Mouse (Mus musculus) midbrain, embryonic 11.5 days (tissue): ENCODE measurements around the gene B3gat3. TPM values are rescaled to one million over a fixed set of nuclear protein-coding genes. Genes with fewer than 3 reads are reported as not detected.
"Not testable (repeated sequence)": the region's sequence is repeated elsewhere in the genome, so short reads cannot be mapped to it uniquely, and the experiment has no call there.

ENCODE experiments used
- ATAC-seq: fragments of 200-750 bp; cut with Nextera tagmentation; 2 replicates; pipeline ENCODE4 v1.8.0; 2017; ENCODE audit warnings: moderate TSS enrichment, moderate library complexity; ENCODE audit not compliant: low FRiP score
- DNase-seq: peaks from one replicate; pipeline ENCODE4 v3.0.0; 2015; ENCODE audit warnings: low spot score; ENCODE audit errors: missing footprints
- H3K27ac ChIP-seq: fragments of 300-500 bp; sonication (generic); 2 replicates; pipeline ENCODE4 v1.5.1; 2014; ENCODE audit warnings: low read depth, low read length
- H3K27me3 ChIP-seq: fragments of 300-500 bp; sonication (generic); 2 replicates; pipeline ENCODE4 v1.6.1; 2014; ENCODE audit warnings: mild to moderate bottlenecking, low read length, moderate library complexity, mixed read lengths; ENCODE audit not compliant: control insufficient read depth, insufficient read depth
- H3K36me3 ChIP-seq: fragments of 300-500 bp; sonication (generic); 2 replicates; pipeline ENCODE4 v1.6.1; 2014; ENCODE audit warnings: mild to moderate bottlenecking, low read length, moderate library complexity, mixed read lengths; ENCODE audit not compliant: control insufficient read depth, insufficient read depth
- H3K4me1 ChIP-seq: fragments of 300-500 bp; sonication (generic); 2 replicates; pipeline ENCODE4 v1.6.1; 2014; ENCODE audit warnings: low read length; ENCODE audit not compliant: control insufficient read depth, insufficient read depth
- H3K4me2 ChIP-seq: fragments of 300-500 bp; sonication (generic); 2 replicates; pipeline ENCODE4 v1.6.1; 2014; ENCODE audit warnings: mild to moderate bottlenecking, moderate library complexity
- H3K4me3 ChIP-seq: fragments of 300-500 bp; sonication (generic); 2 replicates; pipeline ENCODE4 v1.5.1; 2014; ENCODE audit warnings: low read depth, low read length
- H3K9ac ChIP-seq: fragments of 300-500 bp; sonication (generic); 2 replicates; pipeline ENCODE4 v1.6.1; 2014; ENCODE audit warnings: low read length
- H3K9me3 ChIP-seq: fragments of 300-500 bp; sonication (generic); 2 replicates; pipeline ENCODE4 v1.6.1; 2016; ENCODE audit warnings: low read length; ENCODE audit not compliant: control insufficient read depth
- WGBS: fragments of 180-500 bp; shearing (Covaris S2); extraction: QIAGEN DNeasy Blood & Tissue Kit; methylation state at CpG from one replicate; pipeline ENCODE4 v1.1.7; 2014; 5-methylcytosine and 5-hydroxymethylcytosine counted together
- polyA plus RNA-seq: library from polyadenylated mRNA; unstranded; fragments of >200 nt; fragmentation: Nextera tagmentation; extraction: Ambion mirVana; gene quantifications from 2 replicates; pipeline ENCODE4 v1.2.1, GENCODE M21; 2014

Gene B3gat3
- polyA plus RNA-seq = 42.1 and 46.0 TPM in 2 replicates

GRCm38 (mm10) chr19:8920073-8920736, at the start of gene B3gat3:
Gene B3gat3 (plus strand): TSS chr19:8920374.
- Histone ChIP-seq H3K9ac (peak within 1 kb of the TSS; percentile 73), H3K27me3 (no peaks in the 10 kb centered on the region), H3K27ac (peak within 1 kb of the TSS; percentile 60), H3K36me3 (peaks cover 12% of the 10 kb centered on the region), H3K4me1 (peaks cover 14% of the 10 kb centered on the region), H3K4me2 (peak within 1 kb of the TSS; percentile 70), H3K9me3 (no peaks in the 10 kb centered on the region), H3K4me3 (peak within 1 kb of the TSS; percentile 77)
- WGBS = 4% methylated on average over 40 of the region's 50 CpGs
- peak; percentile 99 for ATAC-seq
- peak; percentile 99 for DNase-seq

- peak overlapping the region; percentile 98; the same call in 1 of the 2 replicates for H3K4me3 ChIP-seq
- not testable (repeated sequence) for ATAC-seq, DNase-seq, H3K4me1 ChIP-seq, H3K4me2 ChIP-seq, H3K9me3 ChIP-seq, H3K27me3 ChIP-seq, H3K27ac ChIP-seq, H3K36me3 ChIP-seq, H3K9ac ChIP-seq
- 77% methylated on average over 3 of the region's 3 CpGs for WGBS
Observed at GRCm38 (mm10) chr19:8870381-8870780, 49.8 kb upstream of the B3gat3 start.

- Histone ChIP-seq H3K9ac (peak overlapping the region; percentile 93), H3K4me1 (peaks cover 6% of the 10 kb centered on the region), H3K4me3 (peak overlapping the region; percentile 98), H3K27me3 (no peaks in the 10 kb centered on the region), H3K9me3 (no peaks in the 10 kb centered on the region), H3K27ac (peak overlapping the region; percentile 15; the same call in 1 of the 2 replicates), H3K4me2 (peak overlapping the region; percentile 96), H3K36me3 (peaks cover 5% of the 10 kb centered on the region; the same call in 1 of the 2 replicates)
- 67% methylated on average over 9 of the region's 9 CpGs for WGBS
- ATAC-seq (peak; percentile 36), DNase-seq (no peak)
Observed at GRCm38 (mm10) chr19:8870838-8871237, 49.3 kb upstream of the B3gat3 start.

GRCm38 (mm10) chr19:8871267-8872186, 48.6 kb upstream of the B3gat3 start, which contains the start of gene Ubxn1:
Gene Ubxn1 (plus strand): TSS chr19:8871496.
- DNase-seq = peak; percentile 98
- H3K9me3 ChIP-seq = no peaks in the 10 kb centered on the region
- H3K27me3 ChIP-seq = no peaks in the 10 kb centered on the region
- peaks cover 5% of the 10 kb centered on the region; the same call in 1 of the 2 replicates for H3K36me3 ChIP-seq
- peak within 1 kb of the TSS; percentile 96 for H3K4me2 ChIP-seq
- H3K9ac ChIP-seq = peak within 1 kb of the TSS; percentile 93
- H3K27ac ChIP-seq = peak within 1 kb of the TSS; percentile 65
- peaks cover 6% of the 10 kb centered on the region for H3K4me1 ChIP-seq
- H3K4me3 ChIP-seq = peak within 1 kb of the TSS; percentile 98
- ATAC-seq = peak; percentile 99
- whole genome bisulfite sequencing = under 1% methylated on average over 59 of the region's 59 CpGs

DNA sequence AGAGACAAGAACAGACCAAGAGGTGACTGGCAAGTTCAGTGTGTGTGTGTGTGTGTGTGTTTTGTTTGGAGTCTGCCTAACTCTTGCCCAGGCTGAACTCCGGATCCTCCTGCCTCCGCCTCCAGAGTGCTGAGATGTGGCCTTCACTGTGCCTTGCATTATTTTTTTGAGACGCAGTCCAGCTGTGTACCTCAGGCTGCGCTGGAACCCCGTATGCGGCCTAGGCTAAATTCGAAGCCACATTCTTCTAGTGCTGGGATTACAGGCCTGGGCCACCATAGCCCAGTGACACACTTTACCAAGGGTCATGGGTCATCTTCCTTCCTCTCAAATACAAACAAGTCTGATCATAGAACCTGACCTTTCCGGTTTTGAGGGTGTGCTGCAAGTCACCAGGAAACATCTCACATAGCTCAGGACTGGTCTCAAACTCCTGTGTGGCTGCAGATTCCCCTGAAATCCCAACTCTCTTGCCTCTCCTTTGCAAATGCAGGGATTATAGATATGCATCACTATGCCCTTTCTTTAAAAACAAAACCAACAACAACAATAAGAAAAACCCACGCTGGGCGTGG, 47.8 kb upstream of the B3gat3 start:
- Histone ChIP-seq H3K4me2 (peak overlapping the region; percentile 96), H3K9ac (peak overlapping the region; percentile 93), H3K27me3 (no peaks in the 10 kb centered on the region), H3K27ac (no peak overlapping the region), H3K9me3 (no peaks in the 10 kb centered on the region), H3K36me3 (peaks cover 5% of the 10 kb centered on the region; the same call in 1 of the 2 replicates), H3K4me1 (peaks cover 6% of the 10 kb centered on the region), H3K4me3 (peak overlapping the region; percentile 98)
- DNase-seq (no peak), ATAC-seq (no peak)
- 81% methylated on average over 10 of the region's 10 CpGs for WGBS

GRCm38 (mm10) chr19:8875031-8875430, 45.1 kb upstream of the B3gat3 start:
- no peak overlapping the region for H3K27ac ChIP-seq
- H3K36me3 ChIP-seq = peaks cover 5% of the 10 kb centered on the region; the same call in 1 of the 2 replicates
- DNase-seq = no peak
- H3K4me1 ChIP-seq = peaks cover 12% of the 10 kb centered on the region
- no peak overlapping the region for H3K9ac ChIP-seq
- WGBS = 95% methylated on average over 7 of the region's 7 CpGs
- H3K4me2 ChIP-seq = no peak overlapping the region
- no peak for ATAC-seq
- H3K4me3 ChIP-seq = no peak overlapping the region
- no peaks in the 10 kb centered on the region for H3K27me3 ChIP-seq
- H3K9me3 ChIP-seq = no peaks in the 10 kb centered on the region

DNA sequence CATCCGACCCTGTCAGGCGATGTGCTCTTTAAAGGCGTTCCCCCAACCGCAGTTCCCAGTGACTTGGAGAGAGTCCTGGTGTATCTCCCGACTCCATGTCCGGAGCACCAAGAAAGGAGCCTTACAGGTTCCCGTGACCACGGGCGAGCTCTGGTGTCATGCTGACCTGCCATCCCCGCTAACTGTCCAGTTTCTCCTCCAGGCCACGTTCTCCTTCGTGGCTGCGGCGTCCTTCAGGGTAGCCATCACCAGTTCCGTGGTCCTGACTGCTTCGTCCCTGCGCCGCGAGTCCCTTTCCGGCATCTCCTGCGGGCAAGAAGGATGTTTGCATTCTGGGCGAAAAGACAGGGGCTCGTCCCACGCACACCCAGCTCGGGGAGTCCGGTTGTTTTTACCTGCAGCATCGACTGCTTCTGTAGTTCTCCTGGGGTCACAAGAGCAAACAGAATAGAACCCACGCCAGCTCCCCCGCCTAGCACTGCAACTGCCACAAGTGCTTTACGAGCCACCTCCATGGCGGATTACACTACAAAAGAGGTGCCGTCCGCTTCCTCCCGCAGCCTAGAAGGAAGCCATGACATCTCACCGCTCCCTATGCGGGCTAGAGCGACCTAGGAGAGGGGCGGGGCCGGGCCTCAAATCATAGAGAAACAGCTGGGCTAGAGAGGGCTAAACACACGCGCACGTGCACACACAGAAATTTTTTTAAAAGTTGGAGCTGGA, 39.7 kb upstream of the B3gat3 start, which contains the start of gene Uqcc3:
Gene Uqcc3, minus strand, starts transcription at position 613 of the 723 bp plus-strand sequence.
- Histone ChIP-seq H3K36me3 (no peaks in the 10 kb centered on the region), H3K9me3 (no peaks in the 10 kb centered on the region), H3K4me1 (peaks cover 7% of the 10 kb centered on the region; the same call in 1 of the 2 replicates), H3K4me3 (peak within 1 kb of the TSS; percentile 73), H3K27ac (peak within 1 kb of the TSS; percentile 56), H3K9ac (peak within 1 kb of the TSS; percentile 87), H3K27me3 (no peaks in the 10 kb centered on the region), H3K4me2 (peak within 1 kb of the TSS; percentile 87)
- ATAC-seq = peak; percentile 98
- DNase-seq = peak; percentile 97
- under 1% methylated on average over 42 of the region's 42 CpGs for WGBS

DNA sequence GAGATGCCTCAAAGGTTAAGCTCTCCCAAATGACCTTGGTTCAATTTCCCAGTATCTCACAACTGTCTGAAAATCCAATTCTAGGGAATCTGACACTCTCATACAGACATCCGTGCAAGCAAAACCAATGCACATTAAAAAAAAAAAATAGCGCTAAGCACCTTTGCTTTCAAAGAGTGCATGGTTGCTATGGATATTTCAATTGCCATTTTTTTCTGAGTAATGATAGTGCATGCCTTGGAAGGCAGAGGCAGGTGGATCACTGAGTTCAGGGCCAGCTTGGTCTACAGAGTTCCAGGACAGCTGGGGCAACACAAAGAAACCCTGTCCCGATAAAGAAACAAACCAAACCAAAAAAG, 39.2 kb upstream of the B3gat3 start:
- H3K4me2 ChIP-seq = peak overlapping the region; percentile 87
- H3K27ac ChIP-seq = peak overlapping the region; percentile 56; the same call in 1 of the 2 replicates
- H3K4me3 ChIP-seq = peak overlapping the region; percentile 73
- peaks cover 7% of the 10 kb centered on the region; the same call in 1 of the 2 replicates for H3K4me1 ChIP-seq
- H3K27me3 ChIP-seq = no peaks in the 10 kb centered on the region
- H3K9ac ChIP-seq = peak overlapping the region; percentile 87
- DNase-seq (no peak), ATAC-seq (peak; percentile 42)
- no peaks in the 10 kb centered on the region for H3K9me3 ChIP-seq
- H3K36me3 ChIP-seq = no peaks in the 10 kb centered on the region
- 13% methylated on average over 3 of the region's 3 CpGs for WGBS
